Mouse (Mus musculus): ENCODE results near the gene Trove2. TPM values are rescaled to one million over a fixed set of nuclear protein-coding genes. Genes with fewer than 3 reads are reported as not detected.

Trove2 gene
- polyA plus RNA-seq, 1 experiment from 2014 or later = 23.6 TPM

Other genes with a start within 250 kb of the Trove2 start
- 0.23 and 0.24 TPM in 2 replicates for gene B3galt2, start 136.4 kb downstream of the Trove2 start, polyA plus RNA-seq (2016; fragmentation: Nextera tagmentation; extraction: Ambion mirVana)
- 30.9 and 31.1 TPM in 2 replicates for gene Cdc73, start 74.2 kb downstream of the Trove2 start, polyA plus RNA-seq (2016; fragmentation: Nextera tagmentation; extraction: Ambion mirVana)
- 71.6 and 80.7 TPM in 2 replicates for gene Glrx2, start 60.7 kb downstream of the Trove2 start, polyA plus RNA-seq (2016; fragmentation: Nextera tagmentation; extraction: Ambion mirVana)
- 114 and 116 TPM in 2 replicates for gene Uchl5, start 204 bp upstream of the Trove2 start, polyA plus RNA-seq (2016; fragmentation: Nextera tagmentation; extraction: Ambion mirVana)
- 20.8 and 21.7 TPM in 2 replicates for gene Rgs2, start 227.1 kb upstream of the Trove2 start, polyA plus RNA-seq (2016; fragmentation: Nextera tagmentation; extraction: Ambion mirVana)